Mouse (Mus musculus): ENCODE measurements around the gene Olfr464. TPM values are rescaled to one million over a fixed set of nuclear protein-coding genes. Genes with fewer than 3 reads are reported as not detected.
"Not testable (repeated sequence)": the region's sequence is repeated elsewhere in the genome, so short reads cannot be mapped to it uniquely, and the experiment has no call there.

Gene Olfr464
- polyA plus RNA-seq, 1 experiment from 2014 or later, result not detected

- Histone ChIP-seq H3K27me3 (replicated peaks) (no peaks in the 10 kb centered on the region), H3K36me3 (no peaks in the 10 kb centered on the region), H3K27ac (no peak overlapping the region), H3K4me1 (no peaks in the 10 kb centered on the region), H3K4me3 (no peak overlapping the region), H3K9me3 (replicated peaks) (no peaks in the 10 kb centered on the region), H3K9ac (no peak overlapping the region), H3K4me2 (no peak overlapping the region)
- ATAC-seq, result no peak
- 65% methylated on average over 1 of the region's 1 CpGs for WGBS (ENCODE audit: insufficient replicate concordance)
Measured at GRCm38 (mm10) chr11:87916005-87916404, 4.8 kb downstream of the Olfr464 start.

- Histone ChIP-seq H3K4me1 (no peaks in the 10 kb centered on the region), H3K9me3 (replicated peaks) (no peaks in the 10 kb centered on the region), H3K9ac (no peak overlapping the region), H3K36me3 (no peaks in the 10 kb centered on the region), H3K4me2 (no peak overlapping the region), H3K27me3 (replicated peaks) (peaks cover 5% of the 10 kb centered on the region; the same call in 1 of the 2 replicates), H3K4me3 (no peak overlapping the region), H3K27ac (no peak overlapping the region)
- no peak for ATAC-seq
- 36% methylated on average over 3 of the region's 3 CpGs for WGBS (ENCODE audit: insufficient replicate concordance)
Measured at GRCm38 (mm10) chr11:87904331-87904730, 16.4 kb downstream of the Olfr464 start.

- no peak within 1 kb of the TSS for H3K9ac ChIP-seq
- ATAC-seq, result no peak
Measured at GRCm38 (mm10) chr11:87897287-87897686, 23.5 kb downstream of the Olfr464 start, which contains the start of gene Olfr463. Gene Olfr463 (minus strand): TSS chr11:87897387.

GRCm38 (mm10) chr11:87892168-87892567 lies 28.6 kb downstream of the Olfr464 start, which contains the start of gene Olfr462:
Gene Olfr462 (minus strand): TSS chr11:87892268.
- H3K36me3 ChIP-seq, result no peaks in the 10 kb centered on the region
- H3K4me3 ChIP-seq, result no peak within 1 kb of the TSS
- no peaks in the 10 kb centered on the region; the same call in 1 of the 2 replicates for H3K27me3 ChIP-seq (replicated peaks)
- no peaks in the 10 kb centered on the region for H3K9me3 ChIP-seq (replicated peaks)
- no peak within 1 kb of the TSS for H3K9ac ChIP-seq
- no peak within 1 kb of the TSS for H3K4me2 ChIP-seq
- no peak for ATAC-seq
- H3K4me1 ChIP-seq, result no peaks in the 10 kb centered on the region
- H3K27ac ChIP-seq, result no peak within 1 kb of the TSS
- 70% methylated on average over 6 of the region's 6 CpGs for WGBS (ENCODE audit: insufficient replicate concordance)

More at GRCm38 (mm10) chr11:87897287-87897686, 23.5 kb downstream of the Olfr464 start, which contains the start of gene Olfr463:
- no peaks in the 10 kb centered on the region for H3K36me3 ChIP-seq
- H3K27me3 ChIP-seq (replicated peaks), result peaks cover 9% of the 10 kb centered on the region; the same call in 1 of the 2 replicates
- no peak within 1 kb of the TSS for H3K4me2 ChIP-seq
- no peaks in the 10 kb centered on the region for H3K4me1 ChIP-seq
- no peak within 1 kb of the TSS for H3K27ac ChIP-seq
- H3K4me3 ChIP-seq, result no peak within 1 kb of the TSS
- H3K9me3 ChIP-seq (replicated peaks), result no peaks in the 10 kb centered on the region

GRCm38 (mm10) chr11:87884856-87885255 lies 35.9 kb downstream of the Olfr464 start:
- no peak overlapping the region for H3K4me3 ChIP-seq
- WGBS (ENCODE audit: insufficient replicate concordance), result 57% methylated on average over 5 of the region's 5 CpGs
- H3K27me3 ChIP-seq (replicated peaks), result peaks cover 8% of the 10 kb centered on the region; the same call in 1 of the 2 replicates
- H3K9me3 ChIP-seq (replicated peaks), result no peaks in the 10 kb centered on the region
- no peak for ATAC-seq
- H3K27ac ChIP-seq, result no peak overlapping the region
- no peak overlapping the region for H3K4me2 ChIP-seq
- no peaks in the 10 kb centered on the region for H3K36me3 ChIP-seq
- H3K9ac ChIP-seq, result no peak overlapping the region
- H3K4me1 ChIP-seq, result no peaks in the 10 kb centered on the region

- WGBS (ENCODE audit: insufficient replicate concordance), result 30% methylated on average over 5 of the region's 5 CpGs
- Histone ChIP-seq H3K4me3 (no peak overlapping the region), H3K9ac (no peak overlapping the region), H3K4me1 (no peaks in the 10 kb centered on the region), H3K27me3 (replicated peaks) (peaks cover 8% of the 10 kb centered on the region; the same call in 1 of the 2 replicates), H3K9me3 (replicated peaks) (no peaks in the 10 kb centered on the region), H3K4me2 (no peak overlapping the region), H3K27ac (no peak overlapping the region), H3K36me3 (no peaks in the 10 kb centered on the region)
- no peak for ATAC-seq
Measured at GRCm38 (mm10) chr11:87883493-87883892, 37.3 kb downstream of the Olfr464 start.

- no peak overlapping the region for H3K9ac ChIP-seq
- H3K4me3 ChIP-seq, result no peak overlapping the region
- no peaks in the 10 kb centered on the region for H3K9me3 ChIP-seq (replicated peaks)
- no peak for ATAC-seq
- H3K36me3 ChIP-seq, result no peaks in the 10 kb centered on the region
- WGBS (ENCODE audit: insufficient replicate concordance), result 42% methylated on average over 4 of the region's 4 CpGs
- no peak overlapping the region for H3K27ac ChIP-seq
- no peaks in the 10 kb centered on the region for H3K4me1 ChIP-seq
- H3K27me3 ChIP-seq (replicated peaks), result peaks cover 11% of the 10 kb centered on the region; the same call in 1 of the 2 replicates
- no peak overlapping the region for H3K4me2 ChIP-seq
Measured at GRCm38 (mm10) chr11:87881714-87882113, 39.1 kb downstream of the Olfr464 start.

- H3K4me3 ChIP-seq, result no peak overlapping the region
- H3K27ac ChIP-seq, result no peak overlapping the region
- H3K9me3 ChIP-seq (replicated peaks), result no peaks in the 10 kb centered on the region
Measured at GRCm38 (mm10) chr11:87879826-87880225, 40.9 kb downstream of the Olfr464 start.

GRCm38 (mm10) chr11:87875436-87875835 lies 45.3 kb downstream of the Olfr464 start, which contains the start of gene Epx:
Gene Epx (minus strand): TSS chr11:87875536.
- ATAC-seq, result no peak
- H3K27me3 ChIP-seq (replicated peaks), result 0 out of 2 replicates have a peak, but pooled peaks cover 15% of the 10 kb centered on the region
- no peaks in the 10 kb centered on the region for H3K36me3 ChIP-seq
- no peak within 1 kb of the TSS for H3K27ac ChIP-seq
- H3K4me2 ChIP-seq, result no peak within 1 kb of the TSS
- H3K4me3 ChIP-seq, result no peak within 1 kb of the TSS
- no peak within 1 kb of the TSS for H3K9ac ChIP-seq
- WGBS (ENCODE audit: insufficient replicate concordance), result 68% methylated on average over 6 of the region's 6 CpGs
- no peaks in the 10 kb centered on the region for H3K9me3 ChIP-seq (replicated peaks)
- H3K4me1 ChIP-seq, result no peaks in the 10 kb centered on the region

More at GRCm38 (mm10) chr11:87879826-87880225, 40.9 kb downstream of the Olfr464 start:
- 68% methylated on average over 9 of the region's 9 CpGs for WGBS (ENCODE audit: insufficient replicate concordance)
- H3K27me3 ChIP-seq (replicated peaks), result 0 out of 2 replicates have a peak, but pooled peaks cover 10% of the 10 kb centered on the region
- ATAC-seq, result no peak
- H3K4me2 ChIP-seq, result no peak overlapping the region
- no peaks in the 10 kb centered on the region for H3K36me3 ChIP-seq
- no peak overlapping the region for H3K9ac ChIP-seq
- no peaks in the 10 kb centered on the region for H3K4me1 ChIP-seq

- Histone ChIP-seq H3K27me3 (replicated peaks) (0 out of 2 replicates have a peak, but pooled peaks cover 13% of the 10 kb centered on the region), H3K36me3 (no peaks in the 10 kb centered on the region), H3K4me2 (no peak overlapping the region), H3K9me3 (replicated peaks) (no peaks in the 10 kb centered on the region), H3K27ac (no peak overlapping the region), H3K9ac (no peak overlapping the region), H3K4me1 (no peaks in the 10 kb centered on the region), H3K4me3 (no peak overlapping the region)
- 53% methylated on average over 8 of the region's 8 CpGs for WGBS (ENCODE audit: insufficient replicate concordance)
- ATAC-seq, result no peak
Measured at GRCm38 (mm10) chr11:87871766-87872165, 49.0 kb downstream of the Olfr464 start.

GRCm38 (mm10) chr11:87870096-87870495 lies 50.7 kb downstream of the Olfr464 start:
- no peak overlapping the region for H3K9ac ChIP-seq
- WGBS (ENCODE audit: insufficient replicate concordance), result 53% methylated on average over 2 of the region's 2 CpGs
- no peak overlapping the region for H3K27ac ChIP-seq
- H3K36me3 ChIP-seq, result no peaks in the 10 kb centered on the region
- no peak overlapping the region for H3K4me2 ChIP-seq
- H3K9me3 ChIP-seq (replicated peaks), result no peaks in the 10 kb centered on the region
- 0 out of 2 replicates have a peak, but pooled peaks cover 5% of the 10 kb centered on the region for H3K27me3 ChIP-seq (replicated peaks)
- ATAC-seq, result no peak
- H3K4me3 ChIP-seq, result no peak overlapping the region
- H3K4me1 ChIP-seq, result no peaks in the 10 kb centered on the region

GRCm38 (mm10) chr11:87866891-87867290 lies 53.9 kb downstream of the Olfr464 start:
- H3K27ac ChIP-seq; H3K4me3 ChIP-seq; H3K9ac ChIP-seq; H3K27me3 ChIP-seq (replicated peaks); H3K9me3 ChIP-seq (replicated peaks); H3K4me1 ChIP-seq; H3K4me2 ChIP-seq; H3K36me3 ChIP-seq; ATAC-seq: not testable (repeated sequence)
- WGBS (ENCODE audit: insufficient replicate concordance), result 47% methylated on average over 1 of the region's 2 CpGs

Measured in liver, embryonic 12.5 days (tissue).